Mouse (Mus musculus): ENCODE measurements around the gene Pex26.

The Pex26 gene

GRCm38 (mm10) chr6:121243161-121243560 is 59.7 kb downstream of the Pex26 start:
- no peak for DNase-seq

GRCm38 (mm10) chr6:121245127-121246036 is 61.9 kb downstream of the Pex26 start, which contains the start of gene Usp18:
Gene Usp18, plus strand, starts transcription at chr6:121245906.
- DNase-seq: peak; percentile 93

- DNase-seq: no peak
These were observed 62.5 kb downstream of the Pex26 start for GRCm38 (mm10) chr6:121246037-121246361.
